Mouse (Mus musculus): ENCODE measurements around the gene Slc12a9.

- TF ChIP-seq POLR2A (IDR thresholded peaks at IDR 0.05; ENCODE audit: insufficient read depth, low read depth, low read length) = no peak
- no peak for TF ChIP-seq CTCF (IDR thresholded peaks at IDR 0.05; ENCODE audit: insufficient read depth, low read depth, low read length)
Observed at GRCm38 (mm10) chr5:137315084-137315903, 18.1 kb downstream of the Slc12a9 start.

Measured in olfactory bulb, adult 2 months (tissue).